Mouse (Mus musculus): Measurements from ENCODE around the gene Tspan13. TPM values are rescaled to one million over a fixed set of nuclear protein-coding genes. Genes with fewer than 3 reads are reported as not detected.

The Tspan13 gene
- total RNA-seq, 2 experiments from 2014 or later = 209 to 211 TPM

DNA sequence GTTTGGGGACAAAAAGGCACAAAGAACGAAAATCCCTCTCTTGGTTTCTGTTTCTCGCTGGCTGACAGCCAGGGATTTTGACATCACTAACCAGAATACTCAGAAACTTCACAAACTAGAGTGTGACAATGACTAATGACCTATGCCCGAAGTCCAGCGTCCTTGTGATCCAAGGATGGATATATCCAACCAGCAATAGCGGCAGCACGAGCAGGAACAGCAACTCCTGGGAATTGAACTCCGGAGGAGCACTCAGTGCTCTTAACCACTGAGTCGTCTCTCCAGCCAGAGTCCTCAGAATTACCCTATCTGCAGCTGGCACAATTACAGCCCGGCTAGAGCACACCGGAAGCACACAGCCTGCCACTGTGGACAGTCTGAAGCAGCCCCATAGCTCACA is 5.5 kb downstream of the Tspan13 start:
- intact Hi-C loops (cut with DNase I) = no loop called here

DNA sequence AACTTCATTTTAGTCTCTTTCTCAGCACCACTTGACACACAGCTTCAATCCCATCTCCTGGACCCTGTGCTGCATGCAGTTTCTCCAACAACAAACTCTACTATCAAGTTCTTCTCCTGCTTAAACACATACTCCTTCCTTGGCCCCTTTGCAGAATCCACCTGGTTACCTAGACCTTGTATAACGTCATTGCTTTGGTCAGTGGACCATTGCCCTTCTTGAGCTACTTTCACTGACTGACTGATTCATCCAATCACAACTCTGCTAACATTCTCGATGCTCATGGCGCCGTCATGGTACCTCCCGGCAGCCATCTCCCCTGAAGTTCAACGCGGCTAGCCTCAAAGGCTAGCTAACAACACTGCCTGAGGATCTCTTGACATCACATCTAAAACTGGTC is 6.2 kb downstream of the Tspan13 start:
- DNase-seq (ENCODE audit: extremely low spot score in 1 of 2, low spot score in 2 of 2) = no peak
- intact Hi-C loops (cut with DNase I) = no loop called here

More for the DNA sequence above, 5.5 kb downstream of the Tspan13 start:
- no peak for DNase-seq (ENCODE audit: extremely low spot score in 1 of 2, low spot score in 2 of 2)

DNA sequence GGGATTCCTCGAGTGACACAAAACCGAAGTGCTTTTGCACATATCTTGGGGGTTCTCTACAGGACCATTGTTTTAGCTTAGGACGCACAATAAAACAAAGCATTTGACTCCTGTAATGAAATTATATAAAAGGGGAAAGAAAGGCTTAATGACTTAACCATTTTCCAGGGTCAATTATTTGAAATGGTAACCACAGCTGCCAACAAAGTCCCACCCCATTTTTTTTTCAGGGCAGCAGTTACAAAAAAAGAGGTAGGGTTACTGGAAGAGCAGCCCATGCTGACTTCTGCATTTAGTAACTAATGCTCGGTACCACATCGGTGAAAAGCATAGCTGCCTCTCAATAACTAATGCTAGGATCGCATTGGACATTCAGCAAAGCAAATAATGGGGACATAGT is 6.8 kb downstream of the Tspan13 start:
- DNase-seq (ENCODE audit: extremely low spot score in 1 of 2, low spot score in 2 of 2) = no peak
- intact Hi-C loops (cut with DNase I) = no loop called here

DNA sequence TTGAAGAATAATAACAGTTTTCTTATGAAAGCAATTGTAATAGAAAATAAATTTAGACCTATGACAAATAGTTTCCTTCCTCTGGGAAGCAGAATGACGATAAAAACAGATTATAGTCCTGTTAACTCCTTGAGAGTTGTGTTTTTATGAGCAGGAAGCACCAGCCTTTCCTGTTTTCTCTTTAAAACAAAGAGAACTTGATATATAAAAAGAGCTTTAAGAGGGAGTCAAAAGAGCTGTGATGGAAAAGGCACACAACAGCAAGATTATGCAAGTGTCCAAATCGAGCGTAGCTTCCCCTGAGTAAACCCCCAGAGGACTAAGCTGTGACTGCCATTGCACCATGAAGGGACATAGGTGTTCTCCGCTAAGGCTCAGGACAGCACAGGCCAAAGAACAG is 9.9 kb downstream of the Tspan13 start:
- DNase-seq (ENCODE audit: extremely low spot score in 1 of 2, low spot score in 2 of 2) = no peak
- intact Hi-C loops (cut with DNase I) = no loop called here

- DNase-seq (ENCODE audit: extremely low spot score in 1 of 2, low spot score in 2 of 2) = no peak
- intact Hi-C loops (cut with DNase I) = no loop called here
Measured at GRCm38 (mm10) chr12:36030660-36031363, 11.5 kb downstream of the Tspan13 start.

DNA sequence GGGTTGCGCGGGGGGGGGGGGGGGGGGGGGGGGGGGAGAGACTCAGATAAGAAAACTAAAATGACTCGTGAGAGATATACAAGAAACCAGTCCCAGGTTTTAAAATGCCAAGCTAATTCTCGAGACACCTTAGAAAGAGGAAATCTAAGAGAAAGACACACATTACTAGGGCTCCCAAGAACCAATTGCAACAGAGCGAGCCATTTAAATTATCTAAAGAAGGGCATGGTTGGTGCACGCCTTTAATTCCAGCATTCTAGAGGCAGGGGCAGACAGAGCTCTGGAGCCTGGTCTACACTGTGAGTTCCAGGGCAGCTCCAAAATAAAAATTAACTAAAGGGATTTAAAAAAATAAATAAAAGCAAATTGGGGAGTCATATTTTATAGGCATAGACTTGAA is 12.6 kb downstream of the Tspan13 start:
- no peak for DNase-seq (ENCODE audit: extremely low spot score in 1 of 2, low spot score in 2 of 2)
- intact Hi-C loops (cut with DNase I) = no loop called here

DNA sequence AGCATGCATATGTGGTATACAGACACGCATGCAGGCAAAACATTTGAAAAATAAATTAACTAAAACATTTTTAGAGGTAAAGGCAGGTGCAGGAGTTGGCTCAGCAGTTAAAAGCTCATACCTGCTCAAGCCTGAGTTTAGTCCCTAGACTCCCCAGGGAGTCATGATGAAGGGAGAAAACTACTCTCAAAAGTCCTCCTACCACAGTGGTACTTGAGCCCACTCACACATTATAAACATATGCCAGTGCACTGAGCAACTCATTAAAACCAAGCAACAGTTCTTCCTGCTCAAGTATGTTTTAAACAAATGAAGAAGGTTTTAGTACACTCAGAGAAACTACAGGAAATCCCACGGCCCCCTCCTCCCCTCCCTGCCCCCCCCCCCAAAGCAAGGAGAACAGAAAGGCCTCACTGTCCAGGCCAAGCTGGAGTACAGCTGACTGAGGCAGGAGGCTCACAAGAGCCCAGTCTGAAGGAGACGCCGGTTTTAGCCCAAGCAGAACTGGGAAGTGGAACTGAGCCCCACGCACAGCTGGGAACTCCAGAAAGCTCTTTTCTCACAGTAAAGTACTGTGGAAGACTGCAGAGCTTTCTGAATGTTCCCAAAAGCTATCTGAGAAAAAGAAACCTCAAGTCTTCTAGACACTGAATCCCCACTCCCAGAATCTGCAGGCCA is 13.2 kb downstream of the Tspan13 start:
- DNase-seq (ENCODE audit: extremely low spot score in 1 of 2, low spot score in 2 of 2) = peak in 1 of 2 experiments; percentile 43
- intact Hi-C loops (cut with DNase I) = no loop called here

- intact Hi-C loops (cut with DNase I) = no loop called here
- DNase-seq (ENCODE audit: extremely low spot score in 1 of 2, low spot score in 2 of 2) = no peak
Measured at GRCm38 (mm10) chr12:36027171-36027570, 15.1 kb downstream of the Tspan13 start.

DNA sequence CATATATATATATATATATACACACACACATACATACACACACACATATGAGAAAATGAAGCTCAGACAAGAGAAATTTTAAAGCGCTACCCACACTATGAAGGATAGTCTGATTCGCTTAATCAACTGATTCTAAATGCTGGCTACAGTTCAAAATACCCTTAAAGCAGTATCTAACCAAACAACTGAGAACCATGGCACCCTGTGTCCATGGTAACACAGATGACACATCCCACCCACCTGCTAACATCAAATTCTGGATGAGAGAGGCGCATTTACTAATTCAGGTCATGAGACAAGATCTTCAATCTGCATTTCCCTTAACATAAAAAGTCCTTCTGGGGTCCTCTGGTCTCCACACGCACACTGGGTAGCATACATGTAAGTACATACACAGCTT is 16.2 kb downstream of the Tspan13 start:
- intact Hi-C loops (cut with DNase I) = no loop called here

DNA sequence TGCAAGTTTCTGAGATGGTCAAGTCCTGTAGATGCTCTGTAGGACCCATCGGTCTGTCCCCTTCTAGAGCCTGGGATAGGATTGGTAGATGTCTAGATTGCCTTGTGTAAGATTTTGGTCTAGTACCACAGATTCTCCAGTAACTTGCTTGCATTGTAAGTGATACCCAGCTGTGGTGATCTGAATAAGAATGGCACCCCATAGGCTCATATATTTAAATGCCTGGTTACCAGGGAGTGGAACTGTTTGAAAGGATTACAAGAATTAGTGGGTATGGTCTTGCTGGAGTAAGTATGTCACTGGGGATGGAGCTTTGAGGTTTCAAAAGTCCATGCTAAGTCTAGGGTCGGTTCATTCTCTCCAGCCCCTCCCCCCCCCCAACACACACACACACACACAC is 21.6 kb downstream of the Tspan13 start:
- DNase-seq (ENCODE audit: extremely low spot score in 1 of 2, low spot score in 2 of 2) = no peak
- intact Hi-C loops (cut with DNase I) = no loop called here

More for the DNA sequence above, 16.2 kb downstream of the Tspan13 start:
- DNase-seq (ENCODE audit: extremely low spot score in 1 of 2, low spot score in 2 of 2) = no peak

GRCm38 (mm10) chr12:36020081-36020480 is 22.2 kb downstream of the Tspan13 start:
- intact Hi-C loops (cut with DNase I) = no loop called here
- DNase-seq (ENCODE audit: extremely low spot score in 1 of 2, low spot score in 2 of 2) = no peak

DNA sequence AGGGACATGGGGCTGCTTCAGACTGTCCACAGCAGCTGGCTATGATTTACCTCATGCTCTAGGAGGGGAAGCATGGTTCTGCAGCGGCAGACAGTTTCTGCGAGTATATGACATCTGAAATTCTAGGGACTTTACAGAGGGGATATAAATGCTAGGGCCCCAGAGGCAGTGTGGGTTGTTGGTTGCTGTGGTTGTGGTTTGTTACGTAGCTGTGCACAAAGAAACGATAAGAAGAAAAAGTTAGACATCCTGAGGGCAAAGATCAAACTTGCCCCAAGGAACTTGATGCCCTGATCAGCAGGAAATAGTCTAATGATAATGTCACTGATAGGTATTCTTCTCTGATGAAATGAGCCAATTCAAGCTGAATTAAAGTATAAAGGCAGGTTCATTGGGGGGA is 22.7 kb downstream of the Tspan13 start:
- intact Hi-C loops (cut with DNase I) = no loop called here
- no peak for DNase-seq (ENCODE audit: extremely low spot score in 1 of 2, low spot score in 2 of 2)

- intact Hi-C loops (cut with DNase I) = no loop called here
- peak in 1 of 2 experiments; percentile 37 for DNase-seq (ENCODE audit: extremely low spot score in 1 of 2, low spot score in 2 of 2)
Measured at GRCm38 (mm10) chr12:36017791-36018190, 24.5 kb downstream of the Tspan13 start.

DNA sequence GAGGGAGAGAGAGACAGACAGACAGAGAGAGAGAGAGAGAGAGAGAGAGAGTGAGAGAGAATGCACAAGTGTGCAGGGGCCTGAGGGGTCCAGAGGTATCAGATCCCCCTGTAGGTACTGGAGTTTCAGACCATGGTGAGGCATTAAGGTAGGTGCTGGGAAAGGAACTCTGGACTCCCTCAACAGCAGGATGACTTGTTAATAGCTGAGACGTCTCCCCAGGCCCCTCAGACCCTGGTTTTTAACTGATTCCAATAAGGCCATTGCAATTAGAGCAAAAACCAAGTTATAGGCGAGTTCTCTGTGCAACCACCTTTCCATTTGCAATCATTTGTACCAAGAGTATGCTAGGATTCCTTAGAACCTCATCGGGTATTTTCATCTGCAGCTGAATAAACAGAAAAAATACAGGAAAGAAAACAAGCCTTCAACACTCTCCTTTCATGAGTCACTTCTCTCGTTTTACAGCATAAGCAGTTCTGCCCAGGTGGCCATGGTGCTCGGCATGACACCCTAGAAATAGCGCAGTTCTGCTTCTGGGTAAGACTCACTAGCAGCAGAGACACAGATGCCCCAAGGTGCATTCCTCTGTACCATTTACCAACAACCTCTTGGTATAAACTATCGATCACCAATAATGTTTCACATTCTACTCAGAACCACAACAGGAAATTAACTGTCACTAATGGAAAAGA is 28.9 kb downstream of the Tspan13 start:
- intact Hi-C loops (cut with DNase I) = no loop called here
- DNase-seq (ENCODE audit: extremely low spot score in 1 of 2, low spot score in 2 of 2) = no peak

DNA sequence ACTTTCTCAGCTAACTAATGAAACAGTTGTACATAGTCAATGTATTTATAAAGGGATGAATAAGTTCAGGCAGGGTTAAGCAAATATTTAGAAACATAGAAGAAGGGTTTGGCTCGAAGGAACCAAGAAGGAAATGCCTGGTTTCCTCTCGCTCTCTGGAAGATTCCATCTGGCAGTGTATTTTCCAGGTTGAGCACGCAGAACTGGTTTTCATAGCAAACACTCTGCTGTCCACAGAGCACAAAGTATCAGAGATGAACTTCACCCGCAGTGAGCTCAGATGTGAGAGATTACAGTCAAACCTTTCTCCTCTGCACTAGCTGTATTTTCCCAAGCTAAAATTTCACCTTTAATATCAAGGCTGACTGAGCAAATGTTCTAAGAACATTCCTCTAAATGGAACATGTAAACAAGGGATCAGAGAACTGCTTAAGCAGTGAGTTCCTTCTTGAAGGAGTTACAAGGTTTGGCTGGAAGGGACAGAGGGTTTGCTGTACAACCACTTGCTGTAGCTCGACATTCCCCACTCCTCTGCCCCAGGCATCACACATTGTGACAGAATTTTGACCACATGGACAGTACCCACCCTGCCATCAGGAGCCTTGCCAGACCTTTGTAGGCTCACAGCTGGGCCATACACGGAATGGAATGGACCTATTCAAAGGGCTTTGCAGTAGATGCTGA is 33.8 kb downstream of the Tspan13 start:
- intact Hi-C loops (cut with DNase I) = no loop called here
- DNase-seq (ENCODE audit: extremely low spot score in 1 of 2, low spot score in 2 of 2) = no peak

- intact Hi-C loops (cut with DNase I) = no loop called here
- no peak for DNase-seq (ENCODE audit: extremely low spot score in 1 of 2, low spot score in 2 of 2)
Measured at GRCm38 (mm10) chr12:36007581-36007980, 34.7 kb downstream of the Tspan13 start.

DNA sequence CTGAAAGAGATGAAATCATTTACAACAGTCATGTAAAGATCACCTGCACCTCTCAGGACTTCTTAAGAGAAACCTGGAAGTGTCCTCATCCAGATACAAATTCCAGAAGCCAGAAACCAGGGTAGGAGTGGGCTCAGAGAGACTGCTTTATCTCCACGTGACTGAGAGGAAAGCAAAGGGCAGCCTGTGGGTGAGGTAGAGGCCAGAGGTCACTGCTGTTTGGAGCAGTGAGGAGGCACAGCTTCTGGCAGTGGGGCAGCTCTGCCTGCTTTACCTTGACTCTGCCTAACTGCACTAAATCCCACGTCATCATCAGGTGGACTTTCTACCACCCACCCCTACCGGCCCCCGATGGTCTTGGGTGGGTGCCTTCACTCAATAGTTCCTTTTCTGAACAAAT is 37.6 kb downstream of the Tspan13 start:
- intact Hi-C loops (cut with DNase I) = no loop called here
- no peak for DNase-seq (ENCODE audit: extremely low spot score in 1 of 2, low spot score in 2 of 2)

DNA sequence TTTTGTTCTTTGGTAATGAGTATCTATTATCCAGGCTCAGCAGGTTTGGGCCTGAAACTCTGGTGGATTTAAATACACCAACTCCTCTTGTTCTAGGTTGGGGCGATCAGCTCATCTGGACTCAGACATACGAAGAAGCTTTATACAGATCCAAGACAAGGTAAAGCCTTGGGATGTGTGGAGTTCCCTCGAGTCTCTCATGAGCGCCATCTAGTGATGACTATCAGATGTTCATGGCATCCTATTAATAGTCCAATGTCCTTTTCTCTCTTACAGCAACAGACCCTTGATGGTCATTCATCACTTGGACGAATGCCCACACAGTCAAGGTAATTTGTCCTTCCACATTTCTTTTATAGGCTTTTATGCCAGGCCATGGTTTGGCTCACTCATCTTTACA is 46.5 kb downstream of the Tspan13 start:
- DNase-seq (ENCODE audit: extremely low spot score in 1 of 2, low spot score in 2 of 2) = no peak
- intact Hi-C loops (cut with DNase I) = loop anchor here (5.0 kb wide), 1 partner anchor 98 kb away; no protein-coding TSS in a partner anchor

DNA sequence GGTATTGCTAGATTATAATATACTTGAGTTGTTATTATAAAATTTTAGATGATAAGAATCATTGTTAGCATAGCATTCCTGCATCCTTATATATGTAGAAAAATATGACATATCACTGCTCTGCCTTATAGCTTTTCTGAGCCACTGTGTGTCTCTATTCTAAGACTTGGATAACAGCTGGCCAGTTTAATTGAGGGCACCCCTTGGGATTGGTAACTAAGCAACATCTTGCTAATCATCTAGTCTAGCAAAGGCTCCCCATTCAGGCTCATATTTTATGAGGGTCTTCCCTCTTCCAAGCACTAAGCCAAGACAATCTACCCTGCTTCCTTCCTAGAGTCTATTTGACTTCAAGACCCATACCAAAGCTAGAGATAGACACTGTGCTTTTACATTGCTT is 48.2 kb downstream of the Tspan13 start:
- no peak for DNase-seq (ENCODE audit: extremely low spot score in 1 of 2, low spot score in 2 of 2)
- intact Hi-C loops (cut with DNase I) = no loop called here

Measured in left cerebral cortex, postnatal 10 days (tissue).